Mouse (Mus musculus): Measurements from ENCODE around the gene Phlda3. TPM values are rescaled to one million over a fixed set of nuclear protein-coding genes. Genes with fewer than 3 reads are reported as not detected.
A peak's percentile ranks its signal among the peaks of the same experiment; 100 is the strongest.

The Phlda3 gene
- polyA plus RNA-seq, 1 experiment from 2014 or later = 21.8 TPM

GRCm38 (mm10) chr1:135818481-135819086 is 52.7 kb downstream of the Phlda3 start, which contains the start of gene Lad1:
Gene Lad1, plus strand, starts transcription at chr1:135818598.
- Histone ChIP-seq H3K27me3 (peaks cover 78% of the 10 kb centered on the region), H3K27ac (replicated peaks) (no peak within 1 kb of the TSS), H3K4me3 (peak within 1 kb of the TSS; percentile 62), H3K36me3 (no peaks in the 10 kb centered on the region), H3K9me3 (no peaks in the 10 kb centered on the region), H3K9ac (replicated peaks) (peak within 1 kb of the TSS; percentile 52), H3K4me2 (replicated peaks) (peak within 1 kb of the TSS; percentile 99), H3K4me1 (peaks cover 8% of the 10 kb centered on the region)
- under 1% methylated on average over 62 of the region's 63 CpGs for WGBS
- peak; percentile 58; the same call in 1 of the 2 replicates for ATAC-seq (ENCODE audit: low FRiP score, low read depth)

Other genes starting within 250 kb of the Phlda3 start
- gene Nav1, start 158.8 kb upstream of the Phlda3 start, polyA plus RNA-seq (2016; fragmentation: Nextera tagmentation; extraction: Ambion mirVana) = 25.1 and 25.6 TPM in 2 replicates
- 35.6 and 41.0 TPM in 2 replicates for gene Csrp1, start 46.1 kb upstream of the Phlda3 start, polyA plus RNA-seq (2016; fragmentation: Nextera tagmentation; extraction: Ambion mirVana)
- 1.0 and 2.2 TPM in 2 replicates for gene Tnni1, start 13.3 kb downstream of the Phlda3 start, polyA plus RNA-seq (2016; fragmentation: Nextera tagmentation; extraction: Ambion mirVana)
- 0.20 and 0.32 TPM in 2 replicates for gene Lad1, start 52.5 kb downstream of the Phlda3 start, polyA plus RNA-seq (2016; fragmentation: Nextera tagmentation; extraction: Ambion mirVana)
- gene Tnnt2, start 70.2 kb downstream of the Phlda3 start, polyA plus RNA-seq (2016; fragmentation: Nextera tagmentation; extraction: Ambion mirVana) = 1.6 and 2.5 TPM in 2 replicates
- 0.10 and 0.24 TPM in 2 replicates for gene Pkp1, start 153.1 kb downstream of the Phlda3 start, polyA plus RNA-seq (2016; fragmentation: Nextera tagmentation; extraction: Ambion mirVana)
- gene Igfn1, start 240.2 kb downstream of the Phlda3 start, polyA plus RNA-seq (2016; fragmentation: Nextera tagmentation; extraction: Ambion mirVana) = not detected in 2 replicates
- 129 and 138 TPM in 2 replicates for gene Tmem9, start 242.0 kb downstream of the Phlda3 start, polyA plus RNA-seq (2016; fragmentation: Nextera tagmentation; extraction: Ambion mirVana)